Mouse (Mus musculus) ES-E14 (cell line): ENCODE data around the gene Ddc. TPM values are rescaled to one million over a fixed set of nuclear protein-coding genes. Genes with fewer than 3 reads are reported as not detected.
A peak's percentile ranks its signal among the peaks of the same experiment; 100 is the strongest.

Experiments
- DNase-seq: peaks from one replicate; pipeline ENCODE4 v3.0.0-alpha.2; 2013; ENCODE audit warnings: low read depth, low spot score
- H3K27ac ChIP-seq: 2 replicates; pipeline ENCODE4 v1.5.1; 2012; ENCODE audit warnings: low read depth, mild to moderate bottlenecking, low read length, moderate library complexity, mixed read lengths; ENCODE audit not compliant: poor library complexity, insufficient read depth, severe bottlenecking
- H3K36me3 ChIP-seq: 2 replicates; pipeline ENCODE4 v1.6.1; 2012; ENCODE audit warnings: mild to moderate bottlenecking, low read length, moderate library complexity, mixed read lengths; ENCODE audit not compliant: control insufficient read depth, poor library complexity, insufficient read depth, severe bottlenecking
- H3K4me1 ChIP-seq, 2 experiments: fragments of 150-350 bp in 1 of 2; sonication (generic) in 1 of 2; 2 replicates each; pipeline ENCODE4 v1.6.1; 2012; ENCODE audit warnings: low read length in 2 of 2, mild to moderate bottlenecking in 1 of 2, mixed read lengths in 1 of 2; ENCODE audit not compliant: control insufficient read depth in 2 of 2, insufficient read depth in 2 of 2, poor library complexity in 1 of 2
- H3K4me3 ChIP-seq, 2 experiments: fragments of 150-350 bp in 1 of 2; sonication (generic) in 1 of 2; 2 replicates each; pipeline ENCODE4 v1.5.1; 2012; ENCODE audit warnings: low read length in 2 of 2, low read depth in 1 of 2, mild to moderate bottlenecking in 1 of 2, mixed read lengths in 1 of 2; ENCODE audit not compliant: insufficient read depth in 1 of 2, poor library complexity in 1 of 2, severe bottlenecking in 1 of 2
- H3K9ac ChIP-seq: 2 replicates; pipeline ENCODE4 v1.6.1; 2012; ENCODE audit warnings: low read depth, mild to moderate bottlenecking, low read length, mixed read lengths; ENCODE audit not compliant: poor library complexity, insufficient read depth, severe bottlenecking
- H3K9me3 ChIP-seq: fragments of 150-350 bp; sonication (generic); 2 replicates; pipeline ENCODE4 v1.6.1; 2012; ENCODE audit warnings: low read depth, mild to moderate bottlenecking, low read length; ENCODE audit not compliant: control insufficient read depth, insufficient read depth
- CHD2 ChIP-seq: IDR thresholded peaks from 2 replicates; pipeline ENCODE4 v1.6.1; 2014; ENCODE audit warnings: mild to moderate bottlenecking, low read depth, low read length, inconsistent platforms
- HCFC1 ChIP-seq: IDR thresholded peaks from 2 replicates; pipeline ENCODE4 v1.6.1; 2012; ENCODE audit warnings: low read length, inconsistent platforms, borderline replicate concordance; ENCODE audit not compliant: insufficient read depth
- MAFK ChIP-seq: IDR thresholded peaks from 2 replicates; pipeline ENCODE4 v1.6.1; 2014; ENCODE audit warnings: mild to moderate bottlenecking, low read depth, low read length, inconsistent platforms; ENCODE audit not compliant: insufficient read depth
- ZC3H11A ChIP-seq: IDR thresholded peaks from 2 replicates; pipeline ENCODE4 v1.6.1; 2012; ENCODE audit warnings: low read depth, mild to moderate bottlenecking, inconsistent platforms, low read length, borderline replicate concordance
- ZNF384 ChIP-seq: IDR thresholded peaks from 2 replicates; pipeline ENCODE4 v1.6.1; 2012; ENCODE audit warnings: low read depth, low read length, inconsistent platforms
- in situ Hi-C, 2 experiments: fragments of 600-800 bp; cut with MboI; formaldehyde crosslinking; loops; one replicate each; pipeline ENCODE4 v1.15.1; 2025; ENCODE audit warnings: low sequenced_read_pairs in 2 of 2, inconsistent platforms in 1 of 2; ENCODE audit not compliant: unreplicated experiment in 2 of 2
- total RNA-seq: library from RNA; depleted of rRNA; stranded (reverse); fragments of 300-350 nt; gene quantifications from 2 replicates; pipeline ENCODE4 v1.2.3, GENCODE M21; 2012

Ddc gene
- total RNA-seq, 1 experiment: 29.1 TPM

- H3K4me1 ChIP-seq: peaks cover 20 to 21% of the 10 kb centered on the region in 2 experiments
- no peak for DNase-seq
- TF ChIP-seq CHD2 (no peak), ZNF384 (peak; percentile 82)
- in situ Hi-C loops: no loop called here
- H3K36me3 ChIP-seq: no peaks in the 10 kb centered on the region
- H3K9me3 ChIP-seq: no peaks in the 10 kb centered on the region
- H3K27ac ChIP-seq: no peak overlapping the region; the same call in 1 of the 2 replicates
- H3K4me3 ChIP-seq: no peak overlapping the region
- H3K9ac ChIP-seq: no peak overlapping the region
These were observed 11.4 kb downstream of the Ddc start for GRCm38 (mm10) chr11:11886403-11886998.

- H3K9me3 ChIP-seq: no peaks in the 10 kb centered on the region
- H3K4me3 ChIP-seq: no peak overlapping the region
- H3K27ac ChIP-seq: no peak overlapping the region
- TF ChIP-seq ZC3H11A (no peak), ZNF384 (no peak), CHD2 (no peak), HCFC1 (no peak), MAFK (no peak)
- H3K4me1 ChIP-seq: peaks cover 22 to 23% of the 10 kb centered on the region in 2 experiments
- no peaks in the 10 kb centered on the region for H3K36me3 ChIP-seq
- in situ Hi-C loops: no loop called here
- H3K9ac ChIP-seq: no peak overlapping the region
- no peak for DNase-seq
These were observed 12.0 kb downstream of the Ddc start for GRCm38 (mm10) chr11:11885921-11886320.

GRCm38 (mm10) chr11:11885246-11885643 lies 12.7 kb downstream of the Ddc start:
- H3K4me1 ChIP-seq: peaks cover 26 to 28% of the 10 kb centered on the region in 2 experiments
- no peaks in the 10 kb centered on the region for H3K36me3 ChIP-seq
- no peak overlapping the region for H3K27ac ChIP-seq
- TF ChIP-seq MAFK (no peak), ZNF384 (no peak)
- no peak overlapping the region for H3K4me3 ChIP-seq
- H3K9ac ChIP-seq: no peak overlapping the region
- no peaks in the 10 kb centered on the region for H3K9me3 ChIP-seq
- DNase-seq: no peak
- in situ Hi-C loops: no loop called here

GRCm38 (mm10) chr11:11884533-11885245 lies 13.3 kb downstream of the Ddc start:
- Histone ChIP-seq H3K4me3 (no peak overlapping the region), H3K9me3 (no peaks in the 10 kb centered on the region), H3K36me3 (no peaks in the 10 kb centered on the region), H3K9ac (no peak overlapping the region), H3K4me1 (peaks cover 28 to 33% of the 10 kb centered on the region in 2 experiments), H3K27ac (no peak overlapping the region)
- in situ Hi-C loops: no loop called here
- no peak for TF ChIP-seq HCFC1
- TF ChIP-seq CHD2: no peak
- TF ChIP-seq ZNF384: no peak
- no peak for TF ChIP-seq ZC3H11A
- TF ChIP-seq MAFK: no peak
- DNase-seq: no peak

- no peak for TF ChIP-seq ZC3H11A
- TF ChIP-seq ZNF384: no peak
- no peak for TF ChIP-seq MAFK
- TF ChIP-seq CHD2: no peak
- no peak for TF ChIP-seq HCFC1
- Histone ChIP-seq H3K27ac (peak overlapping the region; percentile 18; the same call in 1 of the 2 replicates), H3K9me3 (no peaks in the 10 kb centered on the region), H3K4me3 (no peak overlapping the region), H3K9ac (no peak overlapping the region), H3K4me1 (peaks cover 36 to 39% of the 10 kb centered on the region in 2 experiments), H3K36me3 (no peaks in the 10 kb centered on the region)
- DNase-seq: no peak
- in situ Hi-C loops: no loop called here
These were observed 16.2 kb downstream of the Ddc start for GRCm38 (mm10) chr11:11881783-11882155.
